Mouse (Mus musculus) mouse trophoblast stem cell (cell line): ENCODE results near the gene Il17c.

Source experiments
- in situ Hi-C, 2 experiments: fragments of 300-500 bp; cut with MseI, MboI; formaldehyde crosslinking; loops; 2 replicates in 1 of 2; 3 replicates in 1 of 2; pipeline ENCODE4 v1.15.1; 2025

Il17c gene

GRCm38 (mm10) chr8:122421376-122422070 is at the start of gene Il17c:
Gene Il17c (plus strand): TSS chr8:122422020.
- in situ Hi-C loops, result no loop called here

GRCm38 (mm10) chr8:122375320-122375719 is 46.5 kb upstream of the Il17c start:
- in situ Hi-C loops, result no loop called here

- in situ Hi-C loops, result no loop called here
Observed at GRCm38 (mm10) chr8:122375751-122376364, 46.0 kb upstream of the Il17c start.

- in situ Hi-C loops, result no loop called here
Observed at GRCm38 (mm10) chr8:122376365-122377231, 45.2 kb upstream of the Il17c start, which contains the start of gene Zc3h18. Gene Zc3h18 (plus strand): TSS chr8:122376609.

GRCm38 (mm10) chr8:122383039-122383438 is 38.8 kb upstream of the Il17c start:
- in situ Hi-C loops, result no loop called here

- in situ Hi-C loops, result no loop called here
Observed at GRCm38 (mm10) chr8:122389357-122389756, 32.5 kb upstream of the Il17c start.

- in situ Hi-C loops, result no loop called here
Observed at GRCm38 (mm10) chr8:122390758-122391157, 31.1 kb upstream of the Il17c start.

GRCm38 (mm10) chr8:122393717-122394116 is 28.1 kb upstream of the Il17c start:
- in situ Hi-C loops, result no loop called here

- in situ Hi-C loops, result no loop called here
Observed at GRCm38 (mm10) chr8:122395291-122395690, 26.5 kb upstream of the Il17c start.

GRCm38 (mm10) chr8:122398186-122398585 is 23.6 kb upstream of the Il17c start:
- in situ Hi-C loops, result no loop called here

- in situ Hi-C loops, result no loop called here
Observed at GRCm38 (mm10) chr8:122405146-122405805, 16.5 kb upstream of the Il17c start.

GRCm38 (mm10) chr8:122407678-122408077 is 14.1 kb upstream of the Il17c start:
- in situ Hi-C loops, result no loop called here

- in situ Hi-C loops, result no loop called here
Observed at GRCm38 (mm10) chr8:122414311-122414710, 7.5 kb upstream of the Il17c start.

- in situ Hi-C loops, result no loop called here
Observed at GRCm38 (mm10) chr8:122415554-122415953, 6.3 kb upstream of the Il17c start.

GRCm38 (mm10) chr8:122419881-122420555 is 1.8 kb upstream of the Il17c start:
- in situ Hi-C loops, result no loop called here

- in situ Hi-C loops, result no loop called here
Observed at GRCm38 (mm10) chr8:122423217-122423616, 1.4 kb downstream of the Il17c start.

- in situ Hi-C loops, result no loop called here
Observed at GRCm38 (mm10) chr8:122423659-122424058, 1.8 kb downstream of the Il17c start.

GRCm38 (mm10) chr8:122426145-122426544 is 4.3 kb downstream of the Il17c start:
- in situ Hi-C loops, result no loop called here

- in situ Hi-C loops, result no loop called here
Observed at GRCm38 (mm10) chr8:122427607-122428006, 5.8 kb downstream of the Il17c start.

GRCm38 (mm10) chr8:122428163-122428562 is 6.3 kb downstream of the Il17c start:
- in situ Hi-C loops, result no loop called here

- in situ Hi-C loops, result no loop called here
Observed at GRCm38 (mm10) chr8:122430058-122430636, 8.3 kb downstream of the Il17c start.
